Mouse (Mus musculus) gastrocnemius, adult 2 months (tissue): ENCODE measurements around the gene Lrrc27. TPM values are rescaled to one million over a fixed set of nuclear protein-coding genes. Genes with fewer than 3 reads are reported as not detected.

Source experiments
- DNase-seq: peaks from one replicate; pipeline ENCODE4 v3.0.0; 2022
- H3K27ac ChIP-seq: fragments of 200-600 bp; 2 replicates; pipeline ENCODE4 v1.8.1; 2022; ENCODE audit warnings: mild to moderate bottlenecking
- H3K4me3 ChIP-seq: fragments of 200-600 bp; 2 replicates; pipeline ENCODE4 v1.8.1; 2022; ENCODE audit warnings: mild to moderate bottlenecking, moderate library complexity
- CTCF ChIP-seq: fragments of 200-600 bp; IDR thresholded peaks from 2 replicates; pipeline ENCODE4 v1.8.1; 2022; ENCODE audit warnings: antibody characterized with exemption, mild to moderate bottlenecking, moderate library complexity
- intact Hi-C: fragments of 180-260 bp; cut with DNase I; formaldehyde crosslinking; loops from one replicate; pipeline ENCODE4 v1.15.1; 2025
- total RNA-seq, 2 experiments: library from RNA; stranded (reverse); gene quantifications; 2 replicates each; pipeline ENCODE4 v1.2.3; 2021

Gene Lrrc27
- total RNA-seq, 2 experiments from 2014 or later, result 1.6 to 4.0 TPM

DNA sequence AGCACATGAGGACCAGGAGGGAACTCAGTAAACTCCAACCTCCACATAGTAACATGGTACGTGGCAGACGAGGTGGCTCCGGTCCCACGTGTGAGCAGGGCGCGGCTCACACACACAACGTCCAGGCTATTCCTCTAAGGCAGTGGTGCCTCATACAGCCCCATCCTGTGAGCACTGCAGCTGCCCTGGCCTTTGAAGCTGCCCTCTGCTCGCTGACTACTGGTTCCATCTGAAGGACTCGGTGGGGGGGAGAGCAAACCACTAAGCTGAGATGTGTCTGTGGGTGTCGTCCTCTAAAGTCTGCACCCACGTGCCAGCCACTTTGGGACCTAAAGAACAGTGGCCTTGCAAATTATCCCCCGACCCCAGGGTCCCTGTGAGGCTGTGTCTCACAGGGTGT, 17.5 kb downstream of the Lrrc27 start:
- Histone ChIP-seq H3K27ac (no peak overlapping the region), H3K4me3 (no peak overlapping the region)
- intact Hi-C loops, result loop anchor here (10.0 kb wide), 1 partner anchor 135 kb away; no protein-coding TSS in a partner anchor
- TF ChIP-seq CTCF, result no peak
- DNase-seq, result no peak

DNA sequence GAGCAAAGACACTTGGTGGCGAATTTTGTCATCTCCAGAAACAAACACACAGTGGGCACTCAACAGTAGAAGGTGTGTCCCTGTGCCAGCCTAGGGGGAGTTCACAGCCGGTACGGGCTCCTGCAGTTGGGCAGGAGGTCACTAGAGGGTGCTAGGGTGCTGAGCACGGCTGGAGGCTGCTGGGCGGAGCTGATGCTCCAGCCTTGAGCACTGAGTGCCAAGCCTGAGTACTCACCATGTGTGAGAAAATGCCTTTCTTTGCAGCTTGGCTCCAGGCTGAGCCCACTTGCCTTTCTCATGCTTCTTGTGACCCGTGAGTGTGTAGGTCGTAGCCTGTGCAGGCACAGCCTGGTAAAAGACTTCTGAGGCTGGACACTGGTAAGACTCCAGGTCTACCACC, 20.9 kb downstream of the Lrrc27 start:
- TF ChIP-seq CTCF, result no peak
- H3K27ac ChIP-seq, result no peak overlapping the region

GRCm38 (mm10) chr7:139234426-139235188, 21.8 kb downstream of the Lrrc27 start:
- peak overlapping the region; percentile 72; the same call in 1 of the 2 replicates for H3K27ac ChIP-seq
- intact Hi-C loops, result loop anchor here (2.0 to 10.0 kb wide), 2 partner anchors 130 to 238 kb away; no protein-coding TSS in a partner anchor

More for the DNA sequence above, 20.9 kb downstream of the Lrrc27 start:
- H3K4me3 ChIP-seq, result no peak overlapping the region
- peak; percentile 91 for DNase-seq
- intact Hi-C loops, result loop anchor here (1.0 to 10.0 kb wide), 3 partner anchors 66 to 239 kb away; no protein-coding TSS in a partner anchor

DNA sequence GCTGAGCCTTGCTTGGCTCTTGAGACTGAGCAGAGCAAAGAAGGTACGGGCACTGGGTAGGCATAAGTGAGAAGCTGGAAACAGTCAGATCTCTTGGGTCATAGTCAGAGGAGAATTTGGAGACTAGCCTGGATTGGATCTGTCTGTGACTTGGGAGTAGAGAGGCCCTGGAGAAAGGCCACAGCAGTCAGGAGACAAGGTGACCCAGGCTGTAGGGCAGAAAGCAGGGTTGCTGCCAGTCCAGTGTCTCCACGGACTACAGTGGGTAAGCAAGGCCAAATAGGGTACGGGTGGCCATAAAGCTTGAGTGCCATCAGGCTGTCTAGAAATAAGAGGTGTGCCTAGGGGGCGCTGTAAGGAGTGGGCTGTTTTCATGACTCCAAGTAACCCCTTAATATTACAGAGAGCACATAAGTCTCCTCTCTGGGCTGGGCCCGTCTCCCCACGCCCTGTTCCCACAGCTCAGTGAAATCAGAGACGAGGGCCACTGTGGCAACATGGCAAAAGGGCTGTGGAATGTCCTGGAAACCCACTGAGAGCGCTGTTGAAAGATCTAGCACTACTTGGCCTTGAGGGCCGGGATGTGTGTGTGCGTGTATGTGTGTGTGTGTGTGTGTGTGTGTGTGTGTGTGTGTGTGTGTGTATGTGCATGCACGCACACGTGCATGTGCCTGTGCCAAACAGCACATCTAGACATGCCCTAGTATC, 23.0 kb downstream of the Lrrc27 start:
- intact Hi-C loops, result loop anchor here (2.0 to 10.0 kb wide), 2 partner anchors 129 to 237 kb away; no protein-coding TSS in a partner anchor
- peak overlapping the region; percentile 72 for H3K27ac ChIP-seq

More at GRCm38 (mm10) chr7:139234426-139235188, 21.8 kb downstream of the Lrrc27 start:
- DNase-seq, result peak; percentile 67
- no peak overlapping the region for H3K4me3 ChIP-seq
- TF ChIP-seq CTCF, result peak; percentile 37; the same call in 1 of the 2 replicates

DNA sequence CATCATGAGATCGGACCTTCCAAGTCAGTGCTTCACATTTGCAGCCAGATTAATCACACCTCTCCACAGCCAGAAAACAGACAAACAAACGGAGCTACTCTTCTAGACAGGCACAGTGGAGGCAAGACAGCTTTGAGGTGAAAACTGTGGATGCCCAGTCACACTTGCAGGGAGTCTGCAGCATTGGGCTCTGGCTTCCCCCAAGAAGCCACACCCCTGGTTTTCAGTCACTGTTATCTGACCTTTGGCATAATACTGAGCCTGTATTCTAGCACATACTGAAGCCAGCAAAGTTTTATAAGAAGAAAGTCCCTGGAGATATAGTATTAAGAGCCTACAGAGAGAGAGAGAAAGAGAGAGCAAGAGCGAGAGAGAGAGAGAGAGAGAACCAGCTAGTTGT, 26.6 kb downstream of the Lrrc27 start:
- no peak for TF ChIP-seq CTCF
- no peak overlapping the region for H3K27ac ChIP-seq
- no peak for DNase-seq
- H3K4me3 ChIP-seq, result no peak overlapping the region
- intact Hi-C loops, result loop anchor here (10.0 kb wide), 1 partner anchor 125 kb away; no protein-coding TSS in a partner anchor

More for the DNA sequence above, 23.0 kb downstream of the Lrrc27 start:
- peak; percentile 16; the same call in 1 of the 2 replicates for TF ChIP-seq CTCF
- peak; percentile 73 for DNase-seq
- H3K4me3 ChIP-seq, result no peak overlapping the region

GRCm38 (mm10) chr7:139246086-139246485, 33.3 kb downstream of the Lrrc27 start:
- DNase-seq, result peak; percentile 46
- Histone ChIP-seq H3K4me3 (no peak overlapping the region), H3K27ac (0 out of 2 replicates have a peak overlapping the region, but pooled peaks have one; percentile 20)
- intact Hi-C loops, result loop anchor here (5.0 kb wide), 1 partner anchor 141 kb away; the partner anchor contains the start of gene Inpp5a
- no peak for TF ChIP-seq CTCF

- TF ChIP-seq CTCF, result no peak
- Histone ChIP-seq H3K4me3 (peak overlapping the region; percentile 99), H3K27ac (peak overlapping the region; percentile 98)
- intact Hi-C loops, result loop anchor here (5.0 kb wide), 1 partner anchor 140 kb away; the partner anchor contains the start of gene Inpp5a
- DNase-seq, result peak; percentile 69
These were observed 34.4 kb downstream of the Lrrc27 start for GRCm38 (mm10) chr7:139246931-139247880.

- intact Hi-C loops, result loop anchor here (5.0 kb wide), 1 partner anchor 139 kb away; the partner anchor contains the start of gene Inpp5a
- Histone ChIP-seq H3K4me3 (peak within 1 kb of the TSS; percentile 99), H3K27ac (peak within 1 kb of the TSS; percentile 98)
- DNase-seq, result peak; percentile 93
- TF ChIP-seq CTCF, result no peak
These were observed 35.3 kb downstream of the Lrrc27 start, which contains the start of gene Pwwp2b for GRCm38 (mm10) chr7:139247881-139248614. Pwwp2b (plus strand) TSS chr7:139248482.

- intact Hi-C loops, result loop anchor here (5.0 kb wide), 1 partner anchor 138 kb away; the partner anchor contains the start of gene Inpp5a
- H3K27ac ChIP-seq, result peak overlapping the region; percentile 98
- TF ChIP-seq CTCF, result no peak
- peak; percentile 68 for DNase-seq
- peak overlapping the region; percentile 99 for H3K4me3 ChIP-seq
These were observed 36.0 kb downstream of the Lrrc27 start for GRCm38 (mm10) chr7:139248615-139249405.
